Mouse (Mus musculus) lung, postnatal 0 days (tissue): Measurements from ENCODE around the gene Sdccag8. TPM values are rescaled to one million over a fixed set of nuclear protein-coding genes. Genes with fewer than 3 reads are reported as not detected.

ENCODE experiments used
- ATAC-seq: fragments of 200-750 bp; cut with Nextera tagmentation; 2 replicates; pipeline ENCODE4 v1.8.0; 2017; ENCODE audit warnings: moderate library complexity
- DNase-seq: peaks from one replicate; pipeline ENCODE4 v3.0.0-alpha.2; 2016; ENCODE audit warnings: low spot score
- H3K27ac ChIP-seq: fragments of 300-500 bp; sonication (generic); 2 replicates; pipeline ENCODE4 v1.5.1; 2014; ENCODE audit warnings: antibody characterized with exemption, mild to moderate bottlenecking, low read length, mixed read lengths
- H3K27me3 ChIP-seq: fragments of 300-500 bp; sonication (generic); replicated peaks from 2 replicates; pipeline ENCODE4 v1.6.1; 2014; ENCODE audit warnings: low read length, mixed read lengths; ENCODE audit not compliant: insufficient read depth
- H3K36me3 ChIP-seq: fragments of 300-500 bp; sonication (generic); 2 replicates; pipeline ENCODE4 v1.6.1; 2014; ENCODE audit warnings: low read length, mixed read lengths; ENCODE audit not compliant: insufficient read depth
- H3K4me1 ChIP-seq: fragments of 300-500 bp; sonication (generic); 2 replicates; pipeline ENCODE4 v1.6.1; 2014; ENCODE audit warnings: antibody characterized with exemption, low read depth, low read length, mixed read lengths; ENCODE audit not compliant: insufficient read depth
- H3K4me2 ChIP-seq: fragments of 300-500 bp; sonication (generic); replicated peaks from 2 replicates; pipeline ENCODE4 v1.6.1; 2014; ENCODE audit warnings: low read depth, mild to moderate bottlenecking, low read length, moderate library complexity, mixed read lengths
- H3K4me3 ChIP-seq: fragments of 300-500 bp; sonication (generic); 2 replicates; pipeline ENCODE4 v1.5.1; 2014; ENCODE audit warnings: low read depth, low read length
- H3K9ac ChIP-seq: fragments of 300-500 bp; sonication (generic); replicated peaks from 2 replicates; pipeline ENCODE4 v1.6.1; 2014; ENCODE audit warnings: low read depth, mild to moderate bottlenecking
- H3K9me3 ChIP-seq: fragments of 300-500 bp; sonication (generic); 2 replicates; pipeline ENCODE4 v1.6.1; 2016; ENCODE audit warnings: low read length, mixed read lengths
- CTCF ChIP-seq: IDR thresholded peaks from 2 replicates; pipeline ENCODE4 v1.5.1; 2016; ENCODE audit warnings: antibody characterized with exemption, mild to moderate bottlenecking
- EP300 ChIP-seq: IDR thresholded peaks from 2 replicates; pipeline ENCODE4 v1.6.1; 2016; ENCODE audit warnings: antibody characterized with exemption, mild to moderate bottlenecking, control low read depth
- WGBS: fragments of 180-500 bp; shearing (Covaris S2); extraction: QIAGEN DNeasy Blood & Tissue Kit; methylation state at CpG from one replicate; pipeline ENCODE4 v1.1.7; 2014; 5-methylcytosine and 5-hydroxymethylcytosine counted together
- polyA plus RNA-seq: library from polyadenylated mRNA; unstranded; fragments of >200 nt; fragmentation: Nextera tagmentation; extraction: Ambion mirVana; gene quantifications from 2 replicates; pipeline ENCODE4 v1.2.1, GENCODE M21; 2015

Sdccag8 gene
- polyA plus RNA-seq, 1 experiment from 2014 or later: 14.5 TPM

GRCm38 (mm10) chr1:176915946-176916345 is 101.5 kb downstream of the Sdccag8 start:
- no peak for ATAC-seq
- H3K27ac ChIP-seq: no peak overlapping the region
- no peak for DNase-seq

GRCm38 (mm10) chr1:176919486-176919885 is 105.0 kb downstream of the Sdccag8 start:
- no peaks in the 10 kb centered on the region for H3K27me3 ChIP-seq
- WGBS: 90% methylated on average over 12 of the region's 12 CpGs
- no peak for DNase-seq
- no peak overlapping the region for H3K4me2 ChIP-seq
- H3K4me1 ChIP-seq: no peaks in the 10 kb centered on the region
- H3K36me3 ChIP-seq: 0 out of 2 replicates have a peak, but pooled peaks cover 3% of the 10 kb centered on the region
- TF ChIP-seq CTCF (no peak), EP300 (no peak)
- H3K9ac ChIP-seq: no peak overlapping the region
- H3K4me3 ChIP-seq: no peak overlapping the region
- H3K27ac ChIP-seq: no peak overlapping the region
- ATAC-seq: no peak
- no peaks in the 10 kb centered on the region for H3K9me3 ChIP-seq

More at GRCm38 (mm10) chr1:176915946-176916345, 101.5 kb downstream of the Sdccag8 start:
- Histone ChIP-seq H3K9me3 (no peaks in the 10 kb centered on the region), H3K4me1 (no peaks in the 10 kb centered on the region), H3K4me2 (no peak overlapping the region), H3K36me3 (0 out of 2 replicates have a peak, but pooled peaks cover 3% of the 10 kb centered on the region), H3K9ac (no peak overlapping the region), H3K27me3 (no peaks in the 10 kb centered on the region), H3K4me3 (no peak overlapping the region)
- WGBS: 100% methylated on average over 2 of the region's 2 CpGs
- TF ChIP-seq CTCF (no peak), EP300 (no peak)

DNA sequence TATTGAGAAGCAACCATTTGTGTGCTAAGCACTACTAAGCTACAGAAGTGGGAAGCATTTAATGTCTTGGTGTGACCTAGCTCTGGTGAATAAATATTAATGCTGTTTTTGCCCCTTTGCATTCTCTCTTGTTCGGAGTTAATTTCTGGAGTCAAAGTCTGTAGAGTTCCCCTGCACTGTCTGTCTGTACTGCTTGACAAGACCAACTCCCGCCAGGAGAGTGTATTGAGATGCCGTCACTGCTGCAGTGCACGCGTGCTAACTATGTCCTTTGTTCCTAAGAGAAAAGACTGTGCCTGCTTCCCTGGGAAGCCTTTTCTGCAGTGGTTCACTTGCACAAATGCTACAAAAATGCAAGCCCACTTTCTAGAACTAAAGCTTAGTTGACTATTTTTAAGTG is 108.4 kb downstream of the Sdccag8 start:
- Histone ChIP-seq H3K4me2 (no peak overlapping the region), H3K4me3 (no peak overlapping the region), H3K27ac (no peak overlapping the region), H3K9me3 (no peaks in the 10 kb centered on the region), H3K9ac (no peak overlapping the region), H3K36me3 (0 out of 2 replicates have a peak, but pooled peaks cover 3% of the 10 kb centered on the region), H3K27me3 (no peaks in the 10 kb centered on the region), H3K4me1 (no peaks in the 10 kb centered on the region)
- TF ChIP-seq EP300 (no peak), CTCF (no peak)
- DNase-seq (no peak), ATAC-seq (no peak)
- WGBS: 89% methylated on average over 5 of the region's 5 CpGs

DNA sequence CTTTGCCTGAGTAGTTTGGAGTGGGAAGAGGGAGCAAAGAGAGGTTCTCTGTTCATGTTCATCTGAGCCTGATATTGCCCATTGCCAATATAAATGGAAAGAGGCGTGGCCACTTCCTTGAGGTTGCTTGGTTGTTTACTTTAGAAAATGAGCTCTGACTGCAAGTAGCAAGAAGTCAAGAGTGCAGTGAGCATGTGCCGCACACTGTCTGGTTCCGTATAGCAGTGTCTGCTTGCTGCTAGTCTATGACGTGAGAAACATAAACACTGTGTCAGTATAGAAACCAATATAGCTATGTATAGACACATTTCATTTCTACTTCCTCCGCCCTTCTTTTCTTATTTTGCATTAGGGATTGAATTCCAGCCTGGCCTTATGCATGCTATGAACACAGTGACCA is 111.5 kb downstream of the Sdccag8 start:
- DNase-seq (peak; percentile 22), ATAC-seq (no peak)
- Histone ChIP-seq H3K4me1 (no peaks in the 10 kb centered on the region), H3K36me3 (no peaks in the 10 kb centered on the region), H3K4me3 (no peak overlapping the region), H3K27ac (no peak overlapping the region), H3K4me2 (no peak overlapping the region), H3K27me3 (no peaks in the 10 kb centered on the region), H3K9ac (no peak overlapping the region), H3K9me3 (no peaks in the 10 kb centered on the region)
- TF ChIP-seq CTCF (no peak), EP300 (no peak)
- 38% methylated on average over 5 of the region's 5 CpGs for WGBS

GRCm38 (mm10) chr1:176927312-176927711 is 112.9 kb downstream of the Sdccag8 start:
- Histone ChIP-seq H3K4me1 (no peaks in the 10 kb centered on the region), H3K9me3 (no peaks in the 10 kb centered on the region), H3K27me3 (no peaks in the 10 kb centered on the region), H3K4me2 (no peak overlapping the region), H3K9ac (no peak overlapping the region), H3K4me3 (no peak overlapping the region), H3K36me3 (no peaks in the 10 kb centered on the region), H3K27ac (no peak overlapping the region)
- no peak for DNase-seq
- TF ChIP-seq CTCF (no peak), EP300 (no peak)
- no peak for ATAC-seq
- 84% methylated on average over 9 of the region's 9 CpGs for WGBS

DNA sequence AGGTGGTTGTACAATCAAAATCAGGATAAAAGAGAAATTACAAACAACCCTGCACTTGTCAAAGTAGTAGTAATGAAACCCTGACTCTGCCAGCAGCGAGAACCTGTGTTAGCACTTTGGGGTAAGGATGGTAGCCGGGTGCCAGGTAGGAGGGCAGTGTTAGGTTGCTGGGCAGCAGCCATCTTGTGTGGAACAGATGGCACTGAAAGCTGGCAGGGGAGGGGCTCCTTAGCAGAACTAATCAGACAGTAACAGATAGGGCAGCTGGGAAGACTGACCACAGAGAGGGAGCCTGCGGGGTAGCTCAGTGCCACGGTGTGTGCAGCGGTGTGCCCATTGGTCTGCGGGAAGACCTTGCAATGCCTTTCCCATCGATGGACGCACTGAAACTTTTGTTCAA is 115.2 kb downstream of the Sdccag8 start:
- no peak overlapping the region for H3K9ac ChIP-seq
- DNase-seq (no peak), ATAC-seq (no peak)
- no peak overlapping the region for H3K4me3 ChIP-seq
- TF ChIP-seq EP300 (no peak), CTCF (no peak)
- H3K4me1 ChIP-seq: no peaks in the 10 kb centered on the region
- no peak overlapping the region for H3K4me2 ChIP-seq
- no peaks in the 10 kb centered on the region for H3K9me3 ChIP-seq
- WGBS: 93% methylated on average over 8 of the region's 8 CpGs
- no peaks in the 10 kb centered on the region for H3K36me3 ChIP-seq
- H3K27ac ChIP-seq: no peak overlapping the region
- H3K27me3 ChIP-seq: no peaks in the 10 kb centered on the region

DNA sequence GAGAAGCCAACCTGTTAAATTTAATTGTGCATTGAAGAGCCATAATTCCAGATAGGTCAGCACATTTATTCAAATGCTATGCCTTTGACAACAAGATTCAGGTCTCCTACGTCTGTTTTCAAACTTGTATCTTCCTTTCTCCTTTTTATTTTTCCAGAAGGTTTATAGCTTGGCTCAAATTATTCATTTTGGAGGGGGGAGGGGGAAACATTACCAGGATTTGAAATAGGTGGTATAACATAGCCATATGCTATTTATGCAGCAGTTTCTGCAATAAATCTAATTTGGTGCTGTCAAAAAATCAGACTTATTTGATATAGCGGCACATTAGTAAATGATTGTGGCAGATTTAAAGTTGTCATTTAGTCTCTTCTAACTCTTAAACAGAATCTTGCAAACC is 116.1 kb downstream of the Sdccag8 start:
- no peak overlapping the region for H3K27ac ChIP-seq
- H3K4me2 ChIP-seq: no peak overlapping the region
- no peaks in the 10 kb centered on the region for H3K27me3 ChIP-seq
- no peak overlapping the region for H3K4me3 ChIP-seq
- no peak overlapping the region for H3K9ac ChIP-seq
- ATAC-seq (no peak), DNase-seq (no peak)
- H3K4me1 ChIP-seq: no peaks in the 10 kb centered on the region
- no peaks in the 10 kb centered on the region for H3K9me3 ChIP-seq
- WGBS: 93% methylated on average over 2 of the region's 2 CpGs
- H3K36me3 ChIP-seq: no peaks in the 10 kb centered on the region
- no peak for TF ChIP-seq CTCF
- no peak for TF ChIP-seq EP300
